Mouse (Mus musculus): Measurements from ENCODE around the gene Krtap5-5. TPM values are rescaled to one million over a fixed set of nuclear protein-coding genes. Genes with fewer than 3 reads are reported as not detected.

The Krtap5-5 gene
- polyA plus RNA-seq (2014; fragmentation: Illumina TruSeq; extraction: RNeasy Lipid Tissue Mini Kit (QIAGEN cat#74804); ENCODE audit: low read depth, low replicate concordance), result not detected

GRCm38 (mm10) chr7:142229871-142230270 is at the start of gene Krtap5-5:
TSS of gene Krtap5-5 (minus strand) at chr7:142229971.

GRCm38 (mm10) chr7:142274263-142274662 is 44.5 kb upstream of the Krtap5-5 start, which contains the start of gene Gm4559:
TSS of gene Gm4559 (minus strand) at chr7:142274363.

GRCm38 (mm10) chr7:142258254-142258653 is 28.5 kb upstream of the Krtap5-5 start, which contains the start of gene Gm2431:
TSS of gene Gm2431 (minus strand) at chr7:142258354.

GRCm38 (mm10) chr7:142240978-142241377 is 11.2 kb upstream of the Krtap5-5 start, which contains the start of gene Gm40460:
TSS of gene Gm40460 (minus strand) at chr7:142241078.

GRCm38 (mm10) chr7:142211559-142211958 is 18.2 kb downstream of the Krtap5-5 start, which contains the start of gene Gm7579:
TSS of gene Gm7579 (plus strand) at chr7:142211859.

GRCm38 (mm10) chr7:142201064-142201463 is 28.7 kb downstream of the Krtap5-5 start, which contains the start of gene Krtap5-3:
TSS of gene Krtap5-3 (plus strand) at chr7:142201364.

GRCm38 (mm10) chr7:142190289-142190688 is 39.5 kb downstream of the Krtap5-5 start, which contains the start of gene Gm10153:
TSS of gene Gm10153 (minus strand) at chr7:142190389.

Other genes starting within 250 kb of the Krtap5-5 start
- gene Mob2, start 168.9 kb downstream of the Krtap5-5 start, polyA plus RNA-seq (2014; fragmentation: Illumina TruSeq; extraction: RNeasy Lipid Tissue Mini Kit (QIAGEN cat#74804); ENCODE audit: low read depth, low replicate concordance), result 5.6 TPM
- gene Dusp8, start 134.1 kb downstream of the Krtap5-5 start, polyA plus RNA-seq (2014; fragmentation: Illumina TruSeq; extraction: RNeasy Lipid Tissue Mini Kit (QIAGEN cat#74804); ENCODE audit: low read depth, low replicate concordance), result 0.04 TPM
- not detected for gene Gm45618, start 109.2 kb downstream of the Krtap5-5 start, polyA plus RNA-seq (2014; fragmentation: Illumina TruSeq; extraction: RNeasy Lipid Tissue Mini Kit (QIAGEN cat#74804); ENCODE audit: low read depth, low replicate concordance)
- gene Gm39115, start 93.9 kb downstream of the Krtap5-5 start, polyA plus RNA-seq (2014; fragmentation: Illumina TruSeq; extraction: RNeasy Lipid Tissue Mini Kit (QIAGEN cat#74804); ENCODE audit: low read depth, low replicate concordance), result not detected
- not detected for gene Gm45337, start 85.4 kb downstream of the Krtap5-5 start, polyA plus RNA-seq (2014; fragmentation: Illumina TruSeq; extraction: RNeasy Lipid Tissue Mini Kit (QIAGEN cat#74804); ENCODE audit: low read depth, low replicate concordance)
- gene Gm29735, start 72.9 kb downstream of the Krtap5-5 start, polyA plus RNA-seq (2014; fragmentation: Illumina TruSeq; extraction: RNeasy Lipid Tissue Mini Kit (QIAGEN cat#74804); ENCODE audit: low read depth, low replicate concordance), result not detected
- not detected for gene Gm4553, start 64.2 kb downstream of the Krtap5-5 start, polyA plus RNA-seq (2014; fragmentation: Illumina TruSeq; extraction: RNeasy Lipid Tissue Mini Kit (QIAGEN cat#74804); ENCODE audit: low read depth, low replicate concordance)
- gene Krtap5-2, start 54.0 kb downstream of the Krtap5-5 start, polyA plus RNA-seq (2014; fragmentation: Illumina TruSeq; extraction: RNeasy Lipid Tissue Mini Kit (QIAGEN cat#74804); ENCODE audit: low read depth, low replicate concordance), result not detected
- gene Gm10153, start 39.6 kb downstream of the Krtap5-5 start, polyA plus RNA-seq (2014; fragmentation: Illumina TruSeq; extraction: RNeasy Lipid Tissue Mini Kit (QIAGEN cat#74804); ENCODE audit: low read depth, low replicate concordance), result not detected
- gene Krtap5-3, start 28.6 kb downstream of the Krtap5-5 start, polyA plus RNA-seq (2014; fragmentation: Illumina TruSeq; extraction: RNeasy Lipid Tissue Mini Kit (QIAGEN cat#74804); ENCODE audit: low read depth, low replicate concordance), result not detected
- gene Gm7579, start 18.1 kb downstream of the Krtap5-5 start, polyA plus RNA-seq (2014; fragmentation: Illumina TruSeq; extraction: RNeasy Lipid Tissue Mini Kit (QIAGEN cat#74804); ENCODE audit: low read depth, low replicate concordance), result not detected
- not detected for gene Gm40460, start 11.1 kb upstream of the Krtap5-5 start, polyA plus RNA-seq (2014; fragmentation: Illumina TruSeq; extraction: RNeasy Lipid Tissue Mini Kit (QIAGEN cat#74804); ENCODE audit: low read depth, low replicate concordance)
- gene Gm2431, start 28.4 kb upstream of the Krtap5-5 start, polyA plus RNA-seq (2014; fragmentation: Illumina TruSeq; extraction: RNeasy Lipid Tissue Mini Kit (QIAGEN cat#74804); ENCODE audit: low read depth, low replicate concordance), result not detected
- gene Gm4559, start 44.4 kb upstream of the Krtap5-5 start, polyA plus RNA-seq (2014; fragmentation: Illumina TruSeq; extraction: RNeasy Lipid Tissue Mini Kit (QIAGEN cat#74804); ENCODE audit: low read depth, low replicate concordance), result not detected
- gene Krtap5-1, start 67.1 kb upstream of the Krtap5-5 start, polyA plus RNA-seq (2014; fragmentation: Illumina TruSeq; extraction: RNeasy Lipid Tissue Mini Kit (QIAGEN cat#74804); ENCODE audit: low read depth, low replicate concordance), result not detected
- gene Krtap5-4, start 73.6 kb upstream of the Krtap5-5 start, polyA plus RNA-seq (2014; fragmentation: Illumina TruSeq; extraction: RNeasy Lipid Tissue Mini Kit (QIAGEN cat#74804); ENCODE audit: low read depth, low replicate concordance), result not detected
- gene Ifitm10, start 143.8 kb upstream of the Krtap5-5 start, polyA plus RNA-seq (2014; fragmentation: Illumina TruSeq; extraction: RNeasy Lipid Tissue Mini Kit (QIAGEN cat#74804); ENCODE audit: low read depth, low replicate concordance), result not detected
- gene Gm49369, start 152.7 kb upstream of the Krtap5-5 start, polyA plus RNA-seq (2014; fragmentation: Illumina TruSeq; extraction: RNeasy Lipid Tissue Mini Kit (QIAGEN cat#74804); ENCODE audit: low read depth, low replicate concordance), result not detected
- 11.5 TPM for gene Ctsd, start 158.1 kb upstream of the Krtap5-5 start, polyA plus RNA-seq (2014; fragmentation: Illumina TruSeq; extraction: RNeasy Lipid Tissue Mini Kit (QIAGEN cat#74804); ENCODE audit: low read depth, low replicate concordance)
- not detected for gene Syt8, start 204.9 kb upstream of the Krtap5-5 start, polyA plus RNA-seq (2014; fragmentation: Illumina TruSeq; extraction: RNeasy Lipid Tissue Mini Kit (QIAGEN cat#74804); ENCODE audit: low read depth, low replicate concordance)
- not detected for gene Tnni2, start 211.8 kb upstream of the Krtap5-5 start, polyA plus RNA-seq (2014; fragmentation: Illumina TruSeq; extraction: RNeasy Lipid Tissue Mini Kit (QIAGEN cat#74804); ENCODE audit: low read depth, low replicate concordance)
- 0.60 TPM for gene Lsp1, start 230.8 kb upstream of the Krtap5-5 start, polyA plus RNA-seq (2014; fragmentation: Illumina TruSeq; extraction: RNeasy Lipid Tissue Mini Kit (QIAGEN cat#74804); ENCODE audit: low read depth, low replicate concordance)